Mouse (Mus musculus): ENCODE measurements around the gene Ms4a6d. TPM values are rescaled to one million over a fixed set of nuclear protein-coding genes. Genes with fewer than 3 reads are reported as not detected.

The Ms4a6d gene
- 2.1 and 2.8 TPM in 2 replicates for polyA plus RNA-seq (2012; rRNA removed)

GRCm38 (mm10) chr19:11604603-11605002 is at the start of gene Ms4a6d:
Gene Ms4a6d, minus strand, starts transcription at chr19:11604849.

GRCm38 (mm10) chr19:11640732-11641131 is 36.1 kb upstream of the Ms4a6d start, which contains the start of gene Ms4a3:
Gene Ms4a3, minus strand, starts transcription at chr19:11640851.

GRCm38 (mm10) chr19:11623551-11623950 is 18.9 kb upstream of the Ms4a6d start, which contains the start of gene Ms4a2:
Gene Ms4a2, minus strand, starts transcription at chr19:11623719.

Other genes with a start within 250 kb of the Ms4a6d start
- gene Ms4a4a, start 229.3 kb downstream of the Ms4a6d start, polyA plus RNA-seq (2012; rRNA removed), result 0.26 and 0.45 TPM in 2 replicates
- gene Ms4a4c, start 200.1 kb downstream of the Ms4a6d start, polyA plus RNA-seq (2012; rRNA removed), result 0.43 and 0.91 TPM in 2 replicates
- 0.23 TPM in 2 replicates for gene Ms4a4b, start 161.3 kb downstream of the Ms4a6d start, polyA plus RNA-seq (2012; rRNA removed)
- 4.0 and 5.7 TPM in 2 replicates for gene Ms4a6c, start 135.5 kb downstream of the Ms4a6d start, polyA plus RNA-seq (2012; rRNA removed)
- gene Gm8369, start 118.9 kb downstream of the Ms4a6d start, polyA plus RNA-seq (2012; rRNA removed), result 0.07 and 0.09 TPM in 2 replicates
- 1.1 and 1.7 TPM in 2 replicates for gene Ms4a6b, start 88.3 kb downstream of the Ms4a6d start, polyA plus RNA-seq (2012; rRNA removed)
- gene Ms4a4d, start 68.0 kb downstream of the Ms4a6d start, polyA plus RNA-seq (2012; rRNA removed), result 0.08 and 0.09 TPM in 2 replicates
- 0.63 and 0.89 TPM in 2 replicates for gene Ms4a2, start 18.9 kb upstream of the Ms4a6d start, polyA plus RNA-seq (2012; rRNA removed)
- 11.5 and 18.1 TPM in 2 replicates for gene Ms4a3, start 36.0 kb upstream of the Ms4a6d start, polyA plus RNA-seq (2012; rRNA removed)
- gene Oosp2, start 55.7 kb upstream of the Ms4a6d start, polyA plus RNA-seq (2012; rRNA removed), result 0.07 and 0.08 TPM in 2 replicates
- gene Oosp1, start 86.3 kb upstream of the Ms4a6d start, polyA plus RNA-seq (2012; rRNA removed), result 0.07 and 0.09 TPM in 2 replicates
- not detected in 2 replicates for gene Oosp3, start 92.2 kb upstream of the Ms4a6d start, polyA plus RNA-seq (2012; rRNA removed)
- 0.02 and 0.03 TPM in 2 replicates for gene Gif, start 142.7 kb upstream of the Ms4a6d start, polyA plus RNA-seq (2012; rRNA removed)
- 30.4 and 31.5 TPM in 2 replicates for gene Mrpl16, start 165.5 kb upstream of the Ms4a6d start, polyA plus RNA-seq (2012; rRNA removed)
- gene Stx3, start 214.6 kb upstream of the Ms4a6d start, polyA plus RNA-seq (2012; rRNA removed), result 0.71 and 0.75 TPM in 2 replicates
- not detected in 2 replicates for gene Olfr1417, start 234.4 kb upstream of the Ms4a6d start, polyA plus RNA-seq (2012; rRNA removed)